In genomic region chr8:106169017-106169933, GRCm38 (mm10) we compare ENCODE assay signal across 8 mouse cellular contexts. TPM values are rescaled to one million over a fixed set of nuclear protein-coding genes. Genes with fewer than 3 reads are reported as not detected.
DNase-seq lines count a peak whose midpoint lies in the region; ATAC-seq and TF ChIP-seq lines count a peak whose summit lies in the region.

No protein-coding gene starts in this region.

- H3K4me2 ChIP-seq in kidney, postnatal 0 days (ENCODE audit: low read length), result peak overlapping the region; percentile 98
- peak overlapping the region; percentile 92 for H3K4me2 ChIP-seq in lung, embryonic 16.5 days (ENCODE audit: low read depth, low read length)

- ATAC-seq in kidney, postnatal 0 days (replicated peaks; ENCODE audit: low FRiP score, low read depth), result peak; percentile 72
- peak; percentile 61 for ATAC-seq in lung, embryonic 16.5 days (ENCODE audit: low read depth)
- ATAC-seq in neutrophil, adult 5-6 weeks (ENCODE audit: extremely low read depth, insufficient number of reproducible peaks, low FRiP score, poor library complexity, severe bottlenecking), result 0 out of 2 replicates have a peak, but pooled peaks have one; percentile 1

- TF ChIP-seq POLR2A in cortical plate, adult 2 months (IDR thresholded peaks at IDR 0.05; ENCODE audit: extremely low read depth, insufficient read depth, low read length), result no peak; the same call in 1 of the 2 replicates

- no peaks in the 10 kb centered on the region for H3K9me3 ChIP-seq in kidney, postnatal 0 days (replicated peaks; ENCODE audit: low read length)
- H3K9me3 ChIP-seq in lung, embryonic 16.5 days (ENCODE audit: control insufficient read depth, low read length), result no peaks in the 10 kb centered on the region

- peak overlapping the region; percentile 15 for H3K27ac ChIP-seq in cortical plate, adult 2 months (ENCODE audit: insufficient read depth, low read length)
- peak overlapping the region; percentile 67 for H3K27ac ChIP-seq in kidney, postnatal 0 days
- H3K27ac ChIP-seq in lung, embryonic 16.5 days (ENCODE audit: low read length), result peak overlapping the region; percentile 68

- peak overlapping the region; percentile 98 for H3K4me3 ChIP-seq in cortical plate, adult 2 months (ENCODE audit: insufficient read depth, low read length)
- H3K4me3 ChIP-seq in kidney, postnatal 0 days (replicated peaks; ENCODE audit: low read depth, low read length), result peak overlapping the region; percentile 81
- peak overlapping the region; percentile 88 for H3K4me3 ChIP-seq in lung, embryonic 16.5 days (ENCODE audit: low read length)

- 1% methylated on average over 52 of the region's 54 CpGs for WGBS in kidney, postnatal 0 days
- WGBS in lung, embryonic 16.5 days, result under 1% methylated on average over 54 of the region's 54 CpGs

- no peaks in the 10 kb centered on the region; the same call in 1 of the 2 replicates for H3K36me3 ChIP-seq in kidney, postnatal 0 days (ENCODE audit: insufficient read depth, low read length)
- no peaks in the 10 kb centered on the region for H3K36me3 ChIP-seq in lung, embryonic 16.5 days (ENCODE audit: control insufficient read depth, insufficient read depth, low read length)

- TF ChIP-seq CTCF in cortical plate, adult 2 months (IDR thresholded peaks at IDR 0.05; ENCODE audit: extremely low read depth, insufficient read depth, low read length), result no peak
- no peak for TF ChIP-seq CTCF in kidney, postnatal 0 days (IDR thresholded peaks at IDR 0.05; ENCODE audit: low read depth)

- H3K9ac ChIP-seq in kidney, postnatal 0 days (ENCODE audit: low read depth, low read length), result peak overlapping the region; percentile 73
- H3K9ac ChIP-seq in lung, embryonic 16.5 days (ENCODE audit: low read length), result peak overlapping the region; percentile 86

- peaks cover 1% of the 10 kb centered on the region; the same call in 1 of the 2 replicates for H3K4me1 ChIP-seq in cortical plate, adult 2 months (ENCODE audit: control insufficient read depth, insufficient read depth, low read length)
- no peaks in the 10 kb centered on the region; the same call in 1 of the 2 replicates for H3K4me1 ChIP-seq in kidney, postnatal 0 days (replicated peaks; ENCODE audit: insufficient read depth, low read length)
- peaks cover 11% of the 10 kb centered on the region for H3K4me1 ChIP-seq in lung, embryonic 16.5 days (replicated peaks; ENCODE audit: control insufficient read depth, insufficient read depth, low read length)

- DNase-seq in urinary bladder, adult 2 months (ENCODE audit: low spot score), result peak; percentile 54
- no peak for DNase-seq in urinary bladder, postnatal 10 days (ENCODE audit: low spot score)
- peak; percentile 40 to 68 for DNase-seq in heart, adult 18-20 months
- DNase-seq in kidney, postnatal 0 days (ENCODE audit: low spot score), result peak; percentile 58
- peak; percentile 50 for DNase-seq in urinary bladder, postnatal 14 days (ENCODE audit: low spot score)

- H3K27me3 ChIP-seq in kidney, postnatal 0 days (ENCODE audit: insufficient read depth, low read length), result no peaks in the 10 kb centered on the region
- H3K27me3 ChIP-seq in lung, embryonic 16.5 days (ENCODE audit: control insufficient read depth, insufficient read depth, low read depth, low read length), result no peaks in the 10 kb centered on the region

RNA-seq across cellular contexts. Expression of gene Slc7a6, which starts 0.6 kb away (rescaled TPM):
- polyA plus RNA-seq in urinary bladder, adult 2 months (2012; rRNA removed), result 36.0 and 45.0 TPM in 2 replicates
- polyA plus RNA-seq in cortical plate, adult 2 months (2012; rRNA removed), result 30.4 and 33.3 TPM in 2 replicates
- total RNA-seq in heart, adult 18-20 months (2021), result 10 to 100 TPM in 1 of 2 experiments, 1 to 10 TPM in 1; 8.8 to 11.5 TPM
- polyA plus RNA-seq in kidney, postnatal 0 days (2015; fragmentation: Nextera tagmentation; extraction: Ambion mirVana), result 61.0 and 61.6 TPM in 2 replicates
- polyA plus RNA-seq in lung, embryonic 16.5 days (2015; fragmentation: Nextera tagmentation; extraction: Ambion mirVana), result 41.3 and 41.7 TPM in 2 replicates
- total RNA-seq in neutrophil, adult 5-6 weeks (2017), result 9.3 and 11.3 TPM in 2 replicates

RNA-seq across cellular contexts. Expression of gene Pla2g15, which starts 19.1 kb away (rescaled TPM):
- 13.5 and 18.5 TPM in 2 replicates for polyA plus RNA-seq in urinary bladder, adult 2 months (2012; rRNA removed)
- 19.6 and 19.9 TPM in 2 replicates for polyA plus RNA-seq in cortical plate, adult 2 months (2012; rRNA removed)
- total RNA-seq in heart, adult 18-20 months (2021), result 1 to 10 TPM; 6.7 to 7.9 TPM
- polyA plus RNA-seq in kidney, postnatal 0 days (2015; fragmentation: Nextera tagmentation; extraction: Ambion mirVana), result 8.1 and 9.8 TPM in 2 replicates
- polyA plus RNA-seq in lung, embryonic 16.5 days (2015; fragmentation: Nextera tagmentation; extraction: Ambion mirVana), result 12.8 and 12.9 TPM in 2 replicates
- total RNA-seq in neutrophil, adult 5-6 weeks (2017), result 8.5 and 13.6 TPM in 2 replicates

RNA-seq across cellular contexts. Expression of gene Esrp2, which starts 32.5 kb away (rescaled TPM):
- polyA plus RNA-seq in urinary bladder, adult 2 months (2012; rRNA removed), result 57.5 and 70.1 TPM in 2 replicates
- 0.06 and 0.13 TPM in 2 replicates for polyA plus RNA-seq in cortical plate, adult 2 months (2012; rRNA removed)
- total RNA-seq in heart, adult 18-20 months (2021), result 1 to 10 TPM in 1 of 2 experiments, under 1 TPM in 1; 0.35 to 1.4 TPM
- 21.0 and 21.2 TPM in 2 replicates for polyA plus RNA-seq in kidney, postnatal 0 days (2015; fragmentation: Nextera tagmentation; extraction: Ambion mirVana)
- 62.7 and 62.8 TPM in 2 replicates for polyA plus RNA-seq in lung, embryonic 16.5 days (2015; fragmentation: Nextera tagmentation; extraction: Ambion mirVana)
- 0.25 TPM in 1 of 2 replicates, not detected in the other for total RNA-seq in neutrophil, adult 5-6 weeks (2017)

RNA-seq across cellular contexts. Expression of gene Slc7a6os, which starts 41.5 kb away (rescaled TPM):
- polyA plus RNA-seq in urinary bladder, adult 2 months (2012; rRNA removed), result 25.8 and 26.3 TPM in 2 replicates
- 26.3 and 28.0 TPM in 2 replicates for polyA plus RNA-seq in cortical plate, adult 2 months (2012; rRNA removed)
- total RNA-seq in heart, adult 18-20 months (2021), result 10 to 100 TPM in 1 of 2 experiments, 1 to 10 TPM in 1; 9.8 to 11.0 TPM
- 27.4 and 27.6 TPM in 2 replicates for polyA plus RNA-seq in kidney, postnatal 0 days (2015; fragmentation: Nextera tagmentation; extraction: Ambion mirVana)
- polyA plus RNA-seq in lung, embryonic 16.5 days (2015; fragmentation: Nextera tagmentation; extraction: Ambion mirVana), result 28.3 and 31.0 TPM in 2 replicates
- total RNA-seq in neutrophil, adult 5-6 weeks (2017), result 61.8 and 67.5 TPM in 2 replicates

RNA-seq across cellular contexts. Expression of gene Prmt7, which starts 41.5 kb away (rescaled TPM):
- polyA plus RNA-seq in urinary bladder, adult 2 months (2012; rRNA removed), result 16.6 and 19.1 TPM in 2 replicates
- polyA plus RNA-seq in cortical plate, adult 2 months (2012; rRNA removed), result 33.9 and 34.4 TPM in 2 replicates
- total RNA-seq in heart, adult 18-20 months (2021), result 10 to 100 TPM; 25.3 to 26.5 TPM
- 30.1 and 33.1 TPM in 2 replicates for polyA plus RNA-seq in kidney, postnatal 0 days (2015; fragmentation: Nextera tagmentation; extraction: Ambion mirVana)
- polyA plus RNA-seq in lung, embryonic 16.5 days (2015; fragmentation: Nextera tagmentation; extraction: Ambion mirVana), result 40.5 and 42.0 TPM in 2 replicates
- total RNA-seq in neutrophil, adult 5-6 weeks (2017), result 21.4 and 21.5 TPM in 2 replicates

Comparison
In these comparisons a context has a peak if more than half of its experiments do, and no peak if none do; other contexts are left out.
1. H3K27ac ChIP-seq: peak in every context shown above with its lines; median percentile 68 in lung, embryonic 16.5 days; 67 in kidney, postnatal 0 days; 15 in cortical plate, adult 2 months.
2. ATAC-seq: peak in every context shown above with its lines; median percentile 72 in kidney, postnatal 0 days; 61 in lung, embryonic 16.5 days; 1 in neutrophil, adult 5-6 weeks.
3. RNA of gene Esrp2, which starts 32.5 kb away (polyA plus RNA-seq): 62.7 to 62.8 TPM in lung, embryonic 16.5 days, 57.5 to 70.1 TPM in urinary bladder, adult 2 months and 21.0 to 21.2 TPM in kidney, postnatal 0 days; 0.06 to 0.13 TPM in cortical plate, adult 2 months; every median in the first group is over 10 times any median in the second.
4. Peak in every context shown above with its lines, with median percentiles within 50 percentile points of each other: H3K4me3 ChIP-seq.